Mouse (Mus musculus) left cerebral cortex, postnatal 14 days (tissue): Measurements from ENCODE around the gene Acsm5. TPM values are rescaled to one million over a fixed set of nuclear protein-coding genes. Genes with fewer than 3 reads are reported as not detected.

ENCODE experiments used
- DNase-seq, 2 experiments: peaks; one replicate each; pipeline ENCODE4 v3.0.0; 2021 to 2022; ENCODE audit warnings: low spot score in 2 of 2, mixed read lengths in 1 of 2
- intact Hi-C: fragments of 180-260 bp; cut with DNase I; formaldehyde crosslinking; loops from one replicate; pipeline ENCODE4 v1.15.1; 2025
- long read RNA-seq, 2 experiments: library from polyadenylated mRNA; stranded (forward); transcript quantifications; one replicate each; pipeline ENCODE4 v2.0.0; 2021
- total RNA-seq, 2 experiments: library from RNA; stranded (reverse); gene quantifications; 2 replicates each; pipeline ENCODE4 v1.2.3; 2021

Acsm5 gene
- total RNA-seq, result under 1 TPM; 0.42 to 0.72 TPM
- long read RNA-seq, experiment 1, result 0 reads
- long read RNA-seq, experiment 2, result 0 reads

DNA sequence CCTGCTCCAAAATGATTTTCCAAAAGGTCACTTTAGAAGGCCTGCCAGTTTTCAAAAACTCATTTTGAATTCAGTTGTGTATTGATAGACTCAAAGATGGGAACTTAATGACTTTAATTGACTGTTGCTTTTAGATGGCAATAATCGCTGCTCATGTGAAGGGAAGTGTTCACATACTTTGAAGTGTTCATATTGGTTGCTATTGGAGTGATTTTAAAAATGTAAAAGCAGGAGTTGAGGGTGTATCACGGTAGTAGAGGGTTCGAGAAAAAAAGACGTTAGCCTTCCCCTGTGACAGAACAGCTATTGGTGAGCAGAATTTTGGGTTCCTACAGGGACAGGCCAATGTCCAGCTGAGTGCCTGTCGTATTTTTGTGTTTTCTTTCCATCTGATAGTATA, at the start of gene Acsm5:
Gene Acsm5, plus strand, starts transcription at position 301 of the 400 bp plus-strand sequence.
- intact Hi-C loops, result loop anchor here (10.0 kb wide), 2 partner anchors 74 to 504 kb away; no protein-coding TSS in a partner anchor
- no peak for DNase-seq

- DNase-seq, result no peak
- intact Hi-C loops, result no loop called here
Observed at GRCm38 (mm10) chr7:119476500-119477389, 42.5 kb upstream of the Acsm5 start.

DNA sequence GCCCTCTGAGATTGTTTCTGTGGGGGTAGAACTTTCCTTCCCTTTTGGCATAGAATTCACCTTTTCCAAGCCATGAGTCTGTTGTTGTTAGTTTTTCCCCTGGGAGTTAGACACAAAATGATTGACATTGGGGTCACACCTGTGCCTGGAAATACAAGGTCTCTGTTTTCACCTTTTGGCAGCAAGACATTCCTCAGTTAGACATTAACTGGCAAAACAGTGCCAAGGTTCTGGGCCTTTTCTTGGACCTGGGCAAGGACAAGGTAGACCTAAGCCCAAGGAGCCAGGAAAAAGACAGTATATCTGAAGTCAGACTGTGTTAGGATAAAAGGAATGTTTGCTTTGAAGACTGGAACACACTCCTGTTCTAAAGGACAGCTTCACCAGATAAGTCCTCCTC, 40.0 kb upstream of the Acsm5 start, which contains the start of gene Umod:
Gene Umod, minus strand, starts transcription at position 27 of the 400 bp plus-strand sequence.
- intact Hi-C loops, result no loop called here
- DNase-seq, result no peak

DNA sequence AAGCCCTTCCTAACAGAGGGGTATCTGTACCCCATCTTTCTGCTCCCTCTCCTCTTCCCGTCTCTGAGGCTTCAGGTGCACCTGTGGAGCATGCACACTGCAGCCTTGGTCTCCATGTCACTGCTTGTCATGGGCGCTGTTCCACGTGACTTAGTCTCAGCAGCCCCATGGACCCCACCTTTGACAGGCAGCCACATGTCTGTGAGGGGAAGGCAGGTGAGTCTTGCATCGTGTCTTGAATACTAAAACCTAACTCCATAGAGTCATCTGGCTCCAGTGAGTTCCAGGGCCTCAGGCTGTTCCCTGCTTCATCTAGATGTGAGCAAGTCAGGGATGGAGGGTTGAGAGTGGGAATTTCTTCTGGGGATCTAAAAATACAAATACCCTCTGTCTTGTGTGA, 35.1 kb upstream of the Acsm5 start:
- DNase-seq, result no peak
- intact Hi-C loops, result no loop called here

- DNase-seq, result peak in 1 of 2 experiments; percentile 7
- intact Hi-C loops, result no loop called here
Observed at GRCm38 (mm10) chr7:119486683-119487082, 32.6 kb upstream of the Acsm5 start.

DNA sequence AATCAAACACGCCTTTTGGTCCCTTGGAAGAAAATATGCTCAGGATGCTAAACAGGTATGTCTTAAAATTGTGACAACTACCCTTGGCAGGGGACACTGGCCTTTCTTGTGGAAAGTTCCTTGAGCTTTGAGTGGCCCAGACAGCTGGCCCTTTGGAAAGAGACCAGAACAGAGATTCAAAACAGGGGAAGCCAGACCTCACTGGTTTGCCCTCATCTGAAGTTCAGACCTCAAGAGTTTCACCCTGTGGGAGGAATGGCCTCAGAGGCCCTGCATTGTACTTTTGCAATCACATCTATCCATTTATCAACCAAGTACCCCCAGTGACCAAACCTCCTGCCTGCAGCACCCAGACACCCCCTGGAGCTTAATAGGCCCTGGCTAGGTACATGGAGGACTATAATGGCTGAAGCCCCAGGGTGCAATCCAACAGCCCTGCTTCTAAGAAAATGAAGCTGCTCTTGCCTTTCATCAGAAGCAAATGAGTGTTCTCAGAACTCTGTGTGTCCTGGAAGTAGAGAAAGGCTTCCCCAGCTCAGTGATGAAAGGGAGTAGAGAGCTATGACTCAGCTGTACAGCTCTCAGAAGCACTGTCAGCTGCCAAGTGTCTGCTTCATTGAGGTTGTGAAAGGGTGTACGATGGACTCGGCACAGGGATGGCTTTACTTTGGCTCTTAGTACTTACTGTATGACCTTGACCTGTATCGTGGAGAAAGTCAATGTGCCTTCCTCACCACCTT, 29.1 kb upstream of the Acsm5 start:
- DNase-seq, result peak in 1 of 2 experiments; percentile 6
- intact Hi-C loops, result no loop called here

- no peak for DNase-seq
- intact Hi-C loops, result loop anchor here (10.0 kb wide), 2 partner anchors 66 to 496 kb away; no protein-coding TSS in a partner anchor
Observed at GRCm38 (mm10) chr7:119511143-119511542, 8.1 kb upstream of the Acsm5 start.

GRCm38 (mm10) chr7:119513056-119513455, 6.2 kb upstream of the Acsm5 start:
- DNase-seq, result peak; percentile 57 to 58
- intact Hi-C loops, result loop anchor here (10.0 kb wide), 2 partner anchors 68 to 498 kb away; no protein-coding TSS in a partner anchor

- intact Hi-C loops, result loop anchor here (10.0 kb wide), 2 partner anchors 71 to 501 kb away; no protein-coding TSS in a partner anchor
- peak; percentile 37 to 78 for DNase-seq
Observed at GRCm38 (mm10) chr7:119515492-119516271, 3.6 kb upstream of the Acsm5 start.

GRCm38 (mm10) chr7:119516272-119516558, 3.0 kb upstream of the Acsm5 start:
- intact Hi-C loops, result loop anchor here (10.0 kb wide), 2 partner anchors 71 to 501 kb away; no protein-coding TSS in a partner anchor
- DNase-seq, result no peak

GRCm38 (mm10) chr7:119519654-119520053, 391 bp downstream of the Acsm5 start:
- intact Hi-C loops, result loop anchor here (10.0 kb wide), 2 partner anchors 75 to 505 kb away; no protein-coding TSS in a partner anchor
- peak; percentile 83 to 84 for DNase-seq

GRCm38 (mm10) chr7:119521816-119522215, 2.6 kb downstream of the Acsm5 start:
- intact Hi-C loops, result no loop called here
- DNase-seq, result no peak

- intact Hi-C loops, result no loop called here
Observed at GRCm38 (mm10) chr7:119522385-119522784, 3.1 kb downstream of the Acsm5 start.

GRCm38 (mm10) chr7:119523389-119523788, 4.1 kb downstream of the Acsm5 start, which contains the start of gene Pdilt:
TSS of gene Pdilt (minus strand) at chr7:119523489.
- DNase-seq, result no peak
- intact Hi-C loops, result no loop called here

More at GRCm38 (mm10) chr7:119522385-119522784, 3.1 kb downstream of the Acsm5 start:
- DNase-seq, result no peak

GRCm38 (mm10) chr7:119525881-119526281, 6.6 kb downstream of the Acsm5 start:
- DNase-seq, result peak in 1 of 2 experiments; percentile 18
- intact Hi-C loops, result no loop called here

- intact Hi-C loops, result no loop called here
- no peak for DNase-seq
Observed at GRCm38 (mm10) chr7:119526486-119526885, 7.2 kb downstream of the Acsm5 start.

- no peak for DNase-seq
- intact Hi-C loops, result no loop called here
Observed at GRCm38 (mm10) chr7:119527135-119527534, 7.9 kb downstream of the Acsm5 start.

DNA sequence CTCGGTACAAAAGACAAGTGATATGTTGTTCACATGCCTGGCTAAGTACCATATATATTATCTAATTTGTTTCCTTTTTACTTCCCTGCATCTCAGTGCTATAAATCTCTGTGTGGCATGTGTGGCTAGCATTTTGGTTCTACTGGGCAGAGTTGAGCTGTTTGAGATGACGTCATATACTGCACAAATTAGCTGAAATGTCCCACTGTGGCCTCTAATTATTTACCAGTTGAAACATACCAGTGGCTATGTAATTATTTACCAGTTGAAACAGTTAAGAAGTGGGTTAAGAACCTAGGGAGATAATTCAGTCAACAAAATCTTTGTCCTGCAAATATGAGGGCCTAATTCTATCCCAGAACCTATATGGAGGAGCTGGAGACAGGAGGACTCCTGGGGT, 8.3 kb downstream of the Acsm5 start:
- intact Hi-C loops, result no loop called here
- DNase-seq, result no peak

DNA sequence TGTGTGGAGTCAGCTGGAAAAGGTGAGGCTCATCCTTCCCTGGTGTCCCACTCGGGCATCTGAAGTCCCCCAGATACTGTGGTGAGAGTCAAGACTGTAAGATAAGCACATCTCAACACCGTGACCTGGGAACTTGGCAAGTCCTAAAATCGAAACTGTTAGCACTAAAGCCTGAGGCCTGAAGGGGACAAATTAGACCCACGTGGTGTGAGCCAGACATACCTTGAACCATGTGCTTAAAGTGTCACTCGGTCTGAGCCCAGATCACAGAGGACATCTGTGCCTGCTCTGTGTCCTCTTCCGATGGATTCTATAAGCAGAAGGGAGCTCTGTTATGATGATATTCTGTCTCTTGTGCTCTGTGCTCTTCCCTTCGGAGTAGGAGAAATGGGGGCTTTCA, 9.4 kb downstream of the Acsm5 start:
- no peak for DNase-seq
- intact Hi-C loops, result no loop called here
